Mouse (Mus musculus): ENCODE measurements around the gene Tssk6.
A peak's percentile ranks its signal among the peaks of the same experiment; 100 is the strongest.
"Not testable (repeated sequence)": the region's sequence is repeated elsewhere in the genome, so short reads cannot be mapped to it uniquely, and the experiment has no call there.

Tssk6 gene

GRCm38 (mm10) chr8:69919010-69919409 lies 17.0 kb downstream of the Tssk6 start:
- DNase-seq (ENCODE audit: low spot score), result peak; percentile 93

DNA sequence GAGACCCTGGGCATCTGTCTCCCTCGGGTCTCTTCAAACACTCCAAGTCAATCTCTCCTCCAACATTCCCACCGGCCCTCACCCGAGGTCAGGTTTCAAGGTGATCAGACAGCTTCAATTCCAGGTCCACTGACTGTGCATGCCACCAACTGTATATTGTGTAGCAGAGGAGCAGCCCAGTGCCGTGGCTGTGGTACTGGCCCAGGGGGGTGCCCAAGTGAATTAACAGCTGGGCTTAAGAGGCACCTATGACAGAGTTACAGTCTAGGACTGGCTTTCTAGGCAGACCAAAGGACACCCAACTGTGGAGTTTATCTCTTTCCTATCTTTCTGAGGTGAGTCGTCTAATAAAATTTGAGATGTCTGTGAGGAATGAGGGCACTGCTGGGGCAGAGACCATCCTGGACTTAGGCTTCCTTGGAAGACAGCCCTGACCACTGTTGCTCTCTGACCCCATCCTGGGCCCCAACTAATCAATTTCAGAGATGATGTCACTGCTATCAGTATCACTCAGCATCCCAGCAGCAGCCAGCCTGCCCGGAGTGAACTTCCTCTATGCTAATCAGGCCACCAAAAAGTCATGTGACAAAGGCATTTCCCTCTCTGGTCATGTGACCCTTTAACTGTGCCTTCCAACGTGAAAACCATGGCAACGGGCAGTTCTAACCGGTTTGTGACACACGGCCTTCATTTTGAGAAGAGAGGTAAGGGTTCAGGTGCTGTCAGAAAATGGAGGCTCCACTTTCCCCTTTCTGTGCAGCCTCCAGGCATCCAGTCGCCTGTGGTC lies 18.1 kb downstream of the Tssk6 start:
- DNase-seq (ENCODE audit: low spot score), result peak; percentile 42

- no peak for DNase-seq (ENCODE audit: low spot score)
Observed at GRCm38 (mm10) chr8:69921141-69921540, 19.2 kb downstream of the Tssk6 start.

DNA sequence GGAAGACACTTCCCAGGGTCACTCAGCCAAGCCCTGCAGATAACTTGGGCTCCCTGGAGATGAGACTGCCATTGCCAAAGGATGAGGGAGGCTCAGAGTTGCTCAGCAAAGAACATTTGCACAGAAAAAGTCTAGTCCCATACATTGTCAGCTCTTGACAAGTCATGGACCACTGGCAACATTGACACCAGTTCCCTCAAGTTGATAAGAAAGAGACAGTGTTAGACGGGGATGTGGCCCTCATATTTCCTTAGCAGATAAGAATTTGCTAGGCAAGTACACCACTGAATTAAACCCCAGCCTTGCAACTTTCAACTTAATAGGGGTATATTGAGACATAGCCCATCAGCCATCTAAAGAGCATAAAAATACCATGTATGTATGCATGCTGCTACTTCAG lies 22.0 kb downstream of the Tssk6 start:
- DNase-seq (ENCODE audit: low spot score), result no peak

- no peak for DNase-seq (ENCODE audit: low spot score)
Observed at GRCm38 (mm10) chr8:69926901-69927300, 24.9 kb downstream of the Tssk6 start.

- no peak for DNase-seq (ENCODE audit: low spot score)
Observed at GRCm38 (mm10) chr8:69933811-69934210, 31.8 kb downstream of the Tssk6 start.

GRCm38 (mm10) chr8:69934582-69934981 lies 32.6 kb downstream of the Tssk6 start:
- DNase-seq (ENCODE audit: low spot score), result no peak

- DNase-seq (ENCODE audit: low spot score), result no peak
Observed at GRCm38 (mm10) chr8:69935431-69935830, 33.4 kb downstream of the Tssk6 start.

DNA sequence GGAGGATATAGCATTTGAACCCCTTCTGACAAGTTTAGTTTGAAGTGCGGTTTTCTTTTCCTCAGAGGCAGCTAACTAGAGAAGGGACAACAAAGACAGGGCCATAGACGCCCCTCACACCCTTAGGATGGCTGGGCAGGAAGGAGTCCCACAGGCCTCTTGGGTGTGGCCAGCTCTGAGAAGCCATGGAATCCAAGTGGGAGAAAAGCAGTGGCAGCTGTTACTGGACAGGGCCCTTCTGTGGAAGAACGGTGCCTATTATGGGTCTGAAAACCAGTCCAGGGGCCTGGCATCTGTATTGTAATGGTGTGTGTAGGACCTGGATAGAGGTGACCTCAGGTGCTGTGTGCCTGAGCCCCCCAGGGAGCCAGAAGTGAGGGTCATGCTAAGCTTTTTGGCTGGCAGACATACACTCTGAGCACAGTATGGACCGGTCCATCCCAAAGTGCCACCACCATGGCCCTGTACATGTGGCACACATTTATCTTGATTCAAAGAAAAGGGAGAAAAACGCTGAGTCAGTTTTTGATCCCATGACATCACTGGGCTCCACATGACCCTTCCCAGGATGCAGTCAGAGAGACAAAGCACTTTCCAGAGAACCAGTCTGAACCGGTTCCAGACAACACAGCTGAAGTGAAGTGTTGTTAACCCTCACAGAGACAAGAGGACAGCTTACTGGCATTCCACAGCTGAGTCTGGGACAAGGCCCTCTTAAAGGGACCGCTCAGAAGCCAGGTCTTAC lies 34.2 kb downstream of the Tssk6 start:
- peak; percentile 68 for DNase-seq (ENCODE audit: low spot score)

DNA sequence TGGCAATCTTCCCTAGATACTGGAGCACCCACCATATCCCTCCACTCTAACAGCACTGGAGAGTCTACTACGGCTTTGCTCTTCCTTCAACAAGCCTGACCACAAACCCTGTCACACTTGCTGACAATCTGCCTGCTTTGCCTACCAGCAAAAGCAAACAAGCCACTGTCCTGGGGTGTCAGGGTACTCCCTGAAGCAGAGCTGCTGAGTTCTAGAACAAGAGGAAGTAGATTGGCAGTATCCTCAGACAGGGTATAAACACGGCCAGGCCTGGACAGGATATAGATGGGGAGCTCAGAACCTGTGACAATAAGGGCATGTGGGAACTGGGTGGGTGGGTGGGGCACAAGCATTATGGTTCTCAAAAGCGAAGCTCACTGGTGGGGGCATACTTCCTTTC lies 35.5 kb downstream of the Tssk6 start:
- DNase-seq (ENCODE audit: low spot score), result no peak

DNA sequence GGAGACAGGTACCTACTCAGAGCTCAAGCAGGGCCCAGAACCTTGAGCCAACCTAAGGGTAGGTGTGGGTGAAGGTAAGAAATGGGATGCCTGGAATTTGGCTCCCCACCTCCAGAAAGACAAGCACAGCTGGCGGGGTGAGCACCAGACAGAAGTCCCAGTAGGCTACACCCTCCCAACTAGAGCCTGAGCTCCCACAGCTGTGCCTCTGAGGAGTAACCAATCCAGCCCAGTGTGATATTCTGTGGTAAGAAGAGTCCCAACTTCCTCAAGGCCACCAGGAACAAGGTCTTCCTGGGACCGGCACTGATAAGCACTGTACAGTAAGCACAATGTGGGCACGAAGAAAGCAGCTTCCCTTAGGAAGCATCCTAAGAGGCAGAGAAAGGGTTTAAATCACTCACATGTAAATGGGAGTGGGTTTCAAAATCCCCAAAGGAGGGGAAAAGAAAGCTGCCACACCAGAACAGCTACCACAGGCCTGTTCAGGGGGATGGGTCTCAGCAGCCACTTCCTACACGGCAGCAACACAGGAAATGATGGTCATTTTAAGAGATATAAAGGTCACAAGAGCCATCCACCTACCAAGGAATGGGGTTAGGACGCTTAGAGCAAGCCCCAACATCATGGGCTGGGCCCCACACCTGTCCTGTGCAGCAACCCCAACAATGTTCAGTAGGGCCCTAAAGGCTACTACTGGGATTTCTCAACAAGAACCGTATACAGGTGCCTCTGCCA lies 36.4 kb downstream of the Tssk6 start:
- no peak for DNase-seq (ENCODE audit: low spot score)

GRCm38 (mm10) chr8:69939633-69940032 lies 37.6 kb downstream of the Tssk6 start:
- DNase-seq (ENCODE audit: low spot score), result no peak

DNA sequence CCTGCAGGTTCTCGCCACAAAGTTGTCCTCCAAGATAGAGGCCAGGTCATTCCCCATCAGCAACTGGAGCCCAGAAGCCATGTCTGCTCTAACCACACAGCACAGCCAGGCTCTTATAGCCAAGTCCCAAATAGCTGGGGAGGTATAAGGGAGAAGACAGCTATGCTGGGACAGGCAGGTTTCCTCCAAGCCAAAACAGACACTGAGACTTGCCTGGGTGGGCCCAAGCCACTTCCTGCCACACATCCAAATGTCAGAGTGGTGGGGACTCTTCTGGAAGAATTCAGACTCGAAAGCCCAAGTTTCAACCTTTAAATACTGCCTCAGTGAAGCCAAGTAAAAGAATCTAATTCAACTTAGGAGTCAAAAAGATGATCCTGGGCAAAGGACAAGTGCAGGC lies 38.4 kb downstream of the Tssk6 start:
- no peak for DNase-seq (ENCODE audit: low spot score)

DNA sequence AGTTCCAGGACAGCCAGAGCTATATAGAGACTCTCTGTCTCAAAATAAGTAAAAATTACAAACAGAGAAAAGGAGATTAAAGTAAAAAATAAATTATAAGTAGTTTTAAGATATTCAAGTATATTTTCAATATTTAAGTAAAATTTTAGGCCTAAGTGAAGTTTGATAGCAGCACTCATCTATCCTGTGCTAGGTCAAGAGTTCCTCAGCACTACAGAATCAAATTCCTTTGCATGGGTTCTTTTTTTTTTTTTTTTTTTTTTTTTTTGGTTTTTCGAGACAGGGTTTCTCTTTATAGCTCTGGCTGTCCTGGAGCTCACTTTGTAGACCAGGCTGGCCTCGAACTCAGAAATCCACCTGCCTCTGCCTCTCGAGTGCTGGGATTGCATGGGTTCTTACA lies 40.5 kb downstream of the Tssk6 start:
- not testable (repeated sequence) for DNase-seq (ENCODE audit: low spot score)

- DNase-seq (ENCODE audit: low spot score), result no peak
Observed at GRCm38 (mm10) chr8:69950300-69950699, 48.3 kb downstream of the Tssk6 start.

All from retina, embryonic 14.5 days (tissue).